Mouse (Mus musculus) cerebellum, postnatal 14 days (tissue): ENCODE results near the gene Rgs6.

Experiments used
- DNase-seq, 2 experiments: peaks; one replicate each; pipeline ENCODE4 v3.0.0; 2021; ENCODE audit warnings: mixed read lengths in 2 of 2

The Rgs6 gene

GRCm38 (mm10) chr12:82880711-82881110 is 292.6 kb downstream of the Rgs6 start:
- DNase-seq = no peak

GRCm38 (mm10) chr12:82883079-82883478 is 295.0 kb downstream of the Rgs6 start:
- no peak for DNase-seq

- DNase-seq = no peak
Measured at GRCm38 (mm10) chr12:82894971-82895838, 307.1 kb downstream of the Rgs6 start.

- DNase-seq = no peak
Measured at GRCm38 (mm10) chr12:82905773-82906172, 317.7 kb downstream of the Rgs6 start.

- DNase-seq = no peak
Measured at GRCm38 (mm10) chr12:82910846-82911245, 322.8 kb downstream of the Rgs6 start.

- DNase-seq = no peak
Measured at GRCm38 (mm10) chr12:82914127-82914526, 326.0 kb downstream of the Rgs6 start.

GRCm38 (mm10) chr12:82920146-82920545 is 332.1 kb downstream of the Rgs6 start:
- no peak for DNase-seq

- no peak for DNase-seq
Measured at GRCm38 (mm10) chr12:82921287-82922015, 333.4 kb downstream of the Rgs6 start.

- peak; percentile 36 to 56 for DNase-seq
Measured at GRCm38 (mm10) chr12:82922856-82923506, 334.9 kb downstream of the Rgs6 start.

- peak; percentile 93 for DNase-seq
Measured at GRCm38 (mm10) chr12:82932706-82933461, 344.8 kb downstream of the Rgs6 start.

- no peak for DNase-seq
Measured at GRCm38 (mm10) chr12:82935121-82935762, 347.1 kb downstream of the Rgs6 start.

GRCm38 (mm10) chr12:82935767-82936166 is 347.7 kb downstream of the Rgs6 start:
- DNase-seq = no peak

- DNase-seq = no peak
Measured at GRCm38 (mm10) chr12:82940461-82940860, 352.4 kb downstream of the Rgs6 start.

GRCm38 (mm10) chr12:82946507-82946906 is 358.4 kb downstream of the Rgs6 start:
- peak; percentile 93 to 94 for DNase-seq

- no peak for DNase-seq
Measured at GRCm38 (mm10) chr12:82961111-82961510, 373.0 kb downstream of the Rgs6 start.

GRCm38 (mm10) chr12:82961852-82962251 is 373.8 kb downstream of the Rgs6 start:
- peak; percentile 65 to 76 for DNase-seq

GRCm38 (mm10) chr12:82970521-82971105 is 382.5 kb downstream of the Rgs6 start:
- peak; percentile 20 to 37 for DNase-seq

- DNase-seq = peak in 1 of 2 experiments; percentile 29
Measured at GRCm38 (mm10) chr12:82971176-82971575, 383.1 kb downstream of the Rgs6 start.

- no peak for DNase-seq
Measured at GRCm38 (mm10) chr12:82972661-82973060, 384.6 kb downstream of the Rgs6 start.

GRCm38 (mm10) chr12:82973771-82974170 is 385.7 kb downstream of the Rgs6 start:
- DNase-seq = no peak

- no peak for DNase-seq
Measured at GRCm38 (mm10) chr12:82978275-82978674, 390.2 kb downstream of the Rgs6 start.

- DNase-seq = no peak
Measured at GRCm38 (mm10) chr12:82982716-82983115, 394.6 kb downstream of the Rgs6 start.
